Mouse (Mus musculus) small intestine, adult 2 months (tissue): ENCODE data around the gene Inpp5a.

ENCODE experiments used
- CTCF ChIP-seq: fragments of 200-500 bp; IDR thresholded peaks from 2 replicates; pipeline ENCODE4 v1.5.1; 2012; ENCODE audit warnings: low read depth, mild to moderate bottlenecking, control low read depth, inconsistent platforms, low read length, moderate library complexity, mixed read lengths; ENCODE audit not compliant: insufficient replicate concordance, insufficient read length; ENCODE audit errors: extremely low read depth
- POLR2A ChIP-seq: fragments of 200-500 bp; IDR thresholded peaks from 2 replicates; pipeline ENCODE4 v1.6.1; 2012; ENCODE audit warnings: low read depth, mild to moderate bottlenecking, control low read depth, inconsistent platforms, low read length, moderate library complexity

DNA sequence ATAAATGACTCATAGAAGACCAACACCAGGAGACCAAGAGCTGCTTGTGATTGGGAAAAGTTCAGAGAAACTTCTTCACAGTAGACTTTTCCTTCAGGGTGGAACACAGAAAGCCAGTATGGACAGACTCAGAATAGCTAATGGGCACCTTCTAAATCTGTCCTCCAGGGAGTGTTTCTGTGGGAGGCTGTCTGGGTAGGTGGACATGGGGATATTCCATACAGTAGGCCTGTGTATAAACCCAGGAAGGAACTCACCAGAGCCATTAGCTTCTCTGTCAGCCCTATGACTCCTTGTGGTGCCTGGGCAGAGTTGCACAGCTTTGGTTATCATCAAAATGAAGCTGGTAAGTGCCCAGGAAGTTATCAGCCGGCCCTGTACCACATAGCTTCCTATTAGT, 151.7 kb downstream of the Inpp5a start:
- no peak for TF ChIP-seq CTCF
- TF ChIP-seq POLR2A: no peak
